Mouse (Mus musculus) megakaryocyte-erythroid progenitor cell, adult 5-6 weeks (primary cell): ENCODE results near the gene Scgb1c1. TPM values are rescaled to one million over a fixed set of nuclear protein-coding genes. Genes with fewer than 3 reads are reported as not detected.
A peak's percentile ranks its signal among the peaks of the same experiment; 100 is the strongest.

ENCODE experiments used
- ATAC-seq: replicated peaks from 2 replicates; pipeline ENCODE4 v1.8.0; 2016; ENCODE audit warnings: mild to moderate bottlenecking, inconsistent platforms; ENCODE audit not compliant: severe bottlenecking, poor library complexity, low FRiP score, low TSS enrichment
- total RNA-seq, 2 experiments: library from RNA; stranded (forward) in 1 of 2; stranded (reverse) in 1 of 2; fragments of 200-1000, 215-1000 nt in 1 of 2; fragments of >200 nt in 1 of 2; fragmentation: Nextera tagmentation in 1 of 2; gene quantifications; 2 replicates each; pipeline ENCODE4 v1.2.3; 2014 to 2017

Scgb1c1 gene
- total RNA-seq, 2 experiments from 2014 or later, result not detected

DNA sequence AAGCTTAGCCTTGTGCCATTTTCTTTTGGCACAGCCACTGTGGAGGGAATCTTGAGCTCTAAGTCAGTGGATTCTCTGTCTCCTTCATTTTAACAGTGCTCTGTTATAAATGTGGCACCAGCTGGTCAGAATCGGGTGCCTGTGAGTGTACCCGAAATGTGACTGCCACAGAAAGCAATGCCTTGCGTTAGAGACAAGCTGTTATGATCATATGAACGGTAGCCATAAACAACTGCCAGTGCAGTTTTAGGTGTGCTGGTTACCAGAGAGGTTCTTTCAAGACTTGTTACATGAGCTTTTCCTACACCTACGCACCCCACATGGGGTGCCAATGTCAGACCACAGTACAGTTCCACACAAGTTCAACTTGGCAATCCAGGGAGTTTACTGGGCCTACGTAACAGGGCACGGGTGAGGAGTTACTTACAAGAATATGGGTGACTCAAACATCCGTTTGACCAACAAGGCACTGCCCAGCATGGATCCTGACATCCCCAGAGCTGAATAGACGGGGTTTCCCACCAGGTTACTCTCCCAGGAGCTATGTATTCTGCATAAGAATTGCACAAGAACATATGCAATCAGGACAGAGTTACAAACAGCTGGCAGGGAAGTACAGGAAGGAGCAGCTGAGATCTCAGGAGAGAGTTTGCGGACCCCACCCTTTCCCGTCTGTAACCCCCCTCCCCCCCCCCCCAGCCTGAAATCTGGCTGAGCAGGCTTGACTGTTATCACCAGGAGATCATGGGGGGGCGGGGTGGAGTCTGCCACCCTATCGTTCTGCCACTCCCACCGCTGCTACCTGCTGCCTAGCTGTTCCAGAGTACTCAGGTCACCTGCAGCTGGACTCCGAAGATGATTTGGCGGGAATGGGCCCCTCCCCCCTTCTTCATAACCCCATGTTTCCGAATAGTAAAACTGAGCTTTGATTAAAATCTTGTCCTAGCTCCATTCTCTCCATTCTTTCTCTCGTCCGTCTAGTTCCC, 4.3 kb upstream of the Scgb1c1 start:
- ATAC-seq, result no peak

DNA sequence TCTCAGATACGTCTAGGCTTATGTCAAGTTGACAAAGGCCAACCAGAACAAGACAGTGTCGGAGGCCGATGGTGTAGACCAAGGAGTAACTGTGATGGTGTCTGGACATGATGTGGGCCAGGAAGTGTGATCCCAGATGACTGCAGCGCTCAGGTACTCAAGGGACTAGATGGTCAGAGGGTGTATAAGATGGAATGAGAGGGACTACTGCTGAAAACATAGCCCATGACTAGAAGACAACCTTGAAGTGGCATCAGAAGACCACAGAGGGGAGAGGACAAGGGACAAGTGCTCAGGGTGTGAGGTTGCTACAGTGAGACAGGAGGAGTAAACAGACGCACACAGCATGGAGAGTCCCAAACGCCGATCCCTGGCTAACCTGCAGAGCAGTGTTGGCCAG, 1.5 kb upstream of the Scgb1c1 start:
- no peak for ATAC-seq

DNA sequence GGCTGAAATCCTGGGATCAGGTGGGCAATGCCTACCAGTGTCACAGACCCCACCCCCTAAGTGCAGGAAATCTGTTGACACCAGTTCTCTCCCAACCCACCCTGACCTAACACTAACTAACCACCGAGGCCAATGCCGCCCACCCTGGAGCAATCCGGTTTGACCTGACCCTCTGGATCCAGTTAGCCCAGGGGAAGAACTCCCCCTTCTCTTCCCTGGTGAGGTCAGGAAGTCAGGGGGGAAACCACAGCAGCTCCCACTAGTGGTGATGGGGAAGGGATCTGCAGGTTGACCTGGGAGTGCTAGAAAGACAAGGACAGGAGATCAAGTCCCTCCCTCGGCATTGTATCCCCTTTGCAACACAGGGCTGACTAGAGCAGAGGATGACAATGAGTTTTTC, 336 bp downstream of the Scgb1c1 start:
- ATAC-seq, result no peak

DNA sequence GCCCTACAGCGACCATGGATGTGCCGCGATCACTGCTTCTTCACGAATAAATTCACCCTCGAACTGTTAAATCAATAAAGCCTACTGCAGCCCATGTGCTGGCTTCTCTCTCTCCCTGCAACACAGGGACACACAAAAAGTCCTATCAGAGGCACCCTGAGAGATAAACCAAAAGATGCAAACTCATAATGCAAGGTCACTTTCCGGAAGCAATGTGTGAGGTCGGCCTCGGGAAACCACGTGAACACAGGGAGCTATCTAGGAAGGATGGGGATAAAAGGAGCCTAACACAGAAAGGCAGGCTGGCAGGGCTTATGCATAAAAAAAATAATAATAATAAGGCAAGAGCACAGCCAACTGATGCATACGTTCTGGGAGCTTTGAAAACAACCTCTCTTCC, 1.3 kb downstream of the Scgb1c1 start:
- ATAC-seq, result no peak

DNA sequence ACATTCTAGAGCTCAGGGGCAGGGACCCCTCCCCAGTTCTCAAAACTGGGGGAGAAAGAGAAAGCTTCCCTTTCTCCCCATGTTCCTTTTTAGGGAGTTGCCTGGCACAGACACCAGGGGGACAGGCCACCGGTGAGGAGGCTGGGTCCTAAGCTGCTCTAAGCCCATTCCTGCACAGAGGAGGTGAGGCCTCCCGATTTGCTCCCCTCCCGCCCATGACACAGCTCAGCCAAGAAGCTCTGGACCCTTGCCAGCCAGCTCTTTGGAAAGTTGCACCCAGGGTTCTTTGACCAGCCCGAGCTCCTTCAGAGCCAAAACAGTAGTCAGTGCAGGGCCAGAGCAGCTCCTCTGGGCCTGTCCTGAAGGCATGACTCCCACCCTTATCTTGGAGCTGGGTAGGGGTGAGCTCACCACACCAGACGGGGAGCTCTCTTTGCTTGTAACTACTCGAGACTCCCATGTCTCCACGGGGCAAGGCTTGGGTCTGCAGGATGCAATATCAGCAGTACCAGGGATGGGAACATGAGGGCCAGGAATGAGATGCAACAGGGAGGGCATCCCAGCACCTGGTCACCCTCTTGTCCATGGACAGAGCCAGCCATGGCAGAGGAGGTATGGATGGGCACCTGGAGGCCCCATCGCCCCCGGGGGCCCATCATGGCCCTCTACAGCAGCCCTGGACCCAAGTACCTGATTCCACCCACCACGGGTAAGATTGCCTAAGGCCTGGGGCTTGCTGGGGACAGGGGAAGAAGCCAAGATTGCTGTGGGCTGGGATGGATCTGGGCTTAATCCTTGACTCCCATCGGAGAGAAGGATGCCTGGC, 2.6 kb downstream of the Scgb1c1 start, which contains the start of gene Odf3:
TSS of gene Odf3 (plus strand) at position 51 of the 826 bp plus-strand sequence.
- ATAC-seq, result no peak

DNA sequence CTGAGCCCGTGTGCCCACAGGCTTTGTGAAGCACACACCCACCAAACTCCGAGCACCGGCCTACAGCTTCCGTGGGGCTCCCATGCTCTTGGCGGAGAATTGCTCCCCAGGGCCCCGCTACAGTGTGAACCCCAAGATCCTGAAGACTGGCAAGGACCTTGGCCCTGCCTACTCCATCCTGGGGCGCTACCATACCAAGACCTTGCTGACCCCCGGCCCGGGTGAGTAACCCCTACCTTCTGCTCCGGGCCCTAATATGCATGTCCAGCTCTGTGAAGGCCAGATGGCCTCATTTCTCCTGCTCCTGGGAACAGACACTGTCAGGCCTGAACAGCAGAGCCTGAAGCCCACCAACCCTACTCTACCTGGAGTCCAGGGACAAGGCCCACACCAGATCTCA, 3.2 kb downstream of the Scgb1c1 start:
- no peak for ATAC-seq

DNA sequence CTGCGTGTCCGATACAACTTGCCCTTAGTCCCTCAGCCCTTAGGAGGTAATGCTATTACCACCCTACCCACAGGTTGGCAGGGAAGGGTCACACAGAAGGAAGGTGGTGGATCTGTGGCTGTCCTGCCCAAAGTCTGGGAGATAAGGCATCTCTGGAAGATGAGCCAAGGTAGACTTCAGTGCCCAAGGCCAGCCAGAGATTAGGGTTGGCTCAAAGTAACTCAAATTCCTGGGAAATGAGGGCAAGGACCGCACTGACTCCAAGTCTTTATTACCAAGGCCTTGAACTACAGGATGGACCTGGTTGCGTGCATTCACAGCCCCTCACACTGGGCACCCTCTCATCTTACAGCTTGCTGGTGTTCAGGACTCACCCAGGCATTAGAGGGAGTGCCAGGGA, 6.6 kb downstream of the Scgb1c1 start:
- ATAC-seq, result no peak

DNA sequence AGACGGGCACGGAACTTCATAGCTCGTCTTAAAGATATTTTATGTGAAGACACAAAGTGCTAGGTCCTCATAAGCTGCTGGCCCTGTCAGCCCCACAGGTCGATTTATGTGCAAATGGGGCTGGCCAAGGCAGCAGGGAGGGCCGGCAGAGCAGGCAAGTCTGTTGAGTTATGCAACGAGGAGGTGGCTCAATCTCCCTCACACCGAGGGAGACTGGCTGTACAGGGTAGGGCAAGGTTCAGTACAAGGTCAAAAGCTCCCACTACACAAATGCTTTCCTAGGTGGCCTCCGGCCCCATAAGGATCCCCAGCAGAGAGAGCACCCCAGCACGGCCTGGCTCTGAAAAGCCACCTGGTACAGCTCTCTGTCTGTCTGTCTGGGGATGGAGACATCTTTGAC, 8.0 kb downstream of the Scgb1c1 start:
- ATAC-seq, result no peak

DNA sequence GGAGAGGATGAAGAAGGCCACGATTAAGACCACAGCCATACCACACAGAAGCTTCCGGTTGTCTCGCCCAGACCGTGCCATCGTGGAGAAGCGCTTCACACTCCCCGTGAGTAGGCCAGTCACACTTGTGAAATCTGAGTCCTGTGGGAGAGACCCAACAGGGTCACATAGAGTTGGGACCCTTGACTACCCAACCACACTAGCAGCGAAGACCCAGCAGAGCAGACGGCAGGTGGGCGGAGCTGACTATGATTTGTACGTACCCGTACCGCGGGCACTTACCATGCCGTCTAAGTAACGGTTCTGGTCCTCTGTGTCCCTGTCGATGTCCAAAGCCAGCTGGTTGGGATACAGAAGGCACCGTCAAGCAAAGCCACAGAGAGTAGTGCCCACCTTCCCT, 9.1 kb downstream of the Scgb1c1 start:
- ATAC-seq, result no peak

DNA sequence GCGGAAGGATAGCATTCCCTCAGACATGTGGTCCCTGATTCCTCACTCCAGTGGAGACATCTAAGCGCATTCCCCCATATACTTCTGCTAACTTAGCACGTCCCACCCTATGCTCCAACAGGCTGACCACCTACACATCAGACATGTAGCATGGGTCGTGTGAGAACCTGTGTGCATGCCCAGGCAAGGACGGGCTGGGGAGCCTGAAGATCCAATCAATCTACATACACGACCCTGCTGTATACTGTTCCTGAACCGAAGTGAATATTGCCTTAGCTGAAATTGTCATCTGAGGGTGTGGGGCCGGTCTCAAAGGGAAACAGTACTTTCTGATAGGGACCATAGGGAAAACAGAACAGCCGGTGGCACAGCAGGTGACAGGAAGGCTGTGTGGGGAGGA, 9.8 kb downstream of the Scgb1c1 start:
- no peak for ATAC-seq

DNA sequence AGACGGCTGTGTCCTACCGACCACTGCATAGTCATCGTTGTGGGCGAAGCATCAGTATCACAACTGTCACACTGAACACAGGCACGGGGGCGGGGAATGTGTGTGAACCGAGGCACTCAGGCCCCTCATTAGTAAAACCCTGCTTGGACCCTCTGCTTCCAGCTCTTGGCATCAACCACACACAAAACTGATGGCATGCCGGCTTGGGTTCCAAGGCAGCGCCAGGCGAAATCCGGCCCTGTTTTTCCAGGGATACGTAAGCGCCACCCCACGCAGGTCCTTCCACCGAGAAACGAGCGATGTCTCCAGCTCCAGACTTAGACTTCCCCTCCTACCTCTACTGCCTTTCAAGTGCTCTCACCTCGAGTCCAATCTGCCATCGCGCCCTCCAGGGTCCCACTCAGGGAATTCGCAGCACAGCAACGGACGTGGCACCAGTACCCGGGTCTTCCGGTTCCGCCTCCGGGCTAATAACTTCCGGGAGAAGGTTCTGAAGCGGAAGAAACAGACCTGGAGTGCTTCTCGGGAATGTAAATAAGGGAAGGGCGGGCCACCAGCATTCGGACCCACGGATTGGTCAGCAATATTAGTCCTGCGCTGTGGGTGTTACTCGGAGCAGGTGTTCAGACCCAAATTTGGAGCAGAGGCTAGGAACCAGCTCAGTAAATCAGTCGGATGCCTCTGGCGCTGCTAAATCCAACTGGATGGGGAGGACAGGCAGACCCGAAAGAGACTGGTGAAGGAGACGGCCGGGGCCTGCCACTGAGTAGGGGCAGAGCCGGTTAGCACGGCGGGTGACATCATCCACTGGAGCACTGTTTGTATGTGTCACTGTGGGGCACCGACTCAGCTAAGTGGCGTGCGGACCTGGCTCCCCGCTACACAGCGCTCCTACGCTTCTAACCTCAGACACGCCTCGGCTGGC, 10.8 kb downstream of the Scgb1c1 start, which contains the start of gene Gm45785:
TSS of gene Gm45785 (minus strand) at position 472 of the 925 bp plus-strand sequence.
- ATAC-seq, result peak; percentile 69

DNA sequence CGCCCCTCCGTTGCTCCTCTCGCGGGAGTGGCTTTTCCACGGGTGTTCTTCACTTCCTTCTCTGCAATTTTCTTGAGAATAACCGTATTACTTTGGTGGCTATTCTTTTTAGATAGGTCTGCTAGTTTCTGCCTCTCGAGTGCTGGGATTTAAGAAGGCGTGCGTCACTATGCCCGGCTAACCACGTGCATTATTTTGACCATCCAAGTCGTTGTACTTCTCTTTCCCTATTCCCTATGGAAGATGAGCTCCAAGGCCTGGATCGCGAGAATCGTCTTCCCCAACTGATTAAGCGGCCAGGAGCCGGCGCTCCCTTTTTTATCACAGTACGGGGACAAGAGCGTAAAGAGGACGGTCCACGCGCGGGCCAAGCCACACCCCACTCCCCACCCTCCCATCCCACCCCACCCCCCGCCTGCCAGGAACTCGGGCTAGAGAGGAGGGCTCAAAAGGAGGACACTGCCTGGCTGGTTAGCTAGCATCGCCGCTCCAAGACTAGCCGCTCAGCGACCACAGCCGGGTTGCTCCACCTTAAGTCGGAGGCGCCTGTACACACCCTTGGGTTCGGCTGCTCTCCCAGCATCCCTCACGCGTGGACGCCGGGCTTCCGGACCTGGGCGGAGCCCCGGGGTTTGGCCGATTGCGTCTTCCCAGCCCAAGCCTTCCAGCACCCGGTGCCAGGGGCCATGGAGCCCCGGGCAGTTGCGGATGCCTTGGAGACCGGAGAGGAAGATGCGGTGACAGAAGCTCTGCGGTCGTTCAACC, 11.6 kb downstream of the Scgb1c1 start, which contains the start of gene Ric8a:
TSS of gene Ric8a (plus strand) at position 173 of the 765 bp plus-strand sequence.
- peak; percentile 68 for ATAC-seq

DNA sequence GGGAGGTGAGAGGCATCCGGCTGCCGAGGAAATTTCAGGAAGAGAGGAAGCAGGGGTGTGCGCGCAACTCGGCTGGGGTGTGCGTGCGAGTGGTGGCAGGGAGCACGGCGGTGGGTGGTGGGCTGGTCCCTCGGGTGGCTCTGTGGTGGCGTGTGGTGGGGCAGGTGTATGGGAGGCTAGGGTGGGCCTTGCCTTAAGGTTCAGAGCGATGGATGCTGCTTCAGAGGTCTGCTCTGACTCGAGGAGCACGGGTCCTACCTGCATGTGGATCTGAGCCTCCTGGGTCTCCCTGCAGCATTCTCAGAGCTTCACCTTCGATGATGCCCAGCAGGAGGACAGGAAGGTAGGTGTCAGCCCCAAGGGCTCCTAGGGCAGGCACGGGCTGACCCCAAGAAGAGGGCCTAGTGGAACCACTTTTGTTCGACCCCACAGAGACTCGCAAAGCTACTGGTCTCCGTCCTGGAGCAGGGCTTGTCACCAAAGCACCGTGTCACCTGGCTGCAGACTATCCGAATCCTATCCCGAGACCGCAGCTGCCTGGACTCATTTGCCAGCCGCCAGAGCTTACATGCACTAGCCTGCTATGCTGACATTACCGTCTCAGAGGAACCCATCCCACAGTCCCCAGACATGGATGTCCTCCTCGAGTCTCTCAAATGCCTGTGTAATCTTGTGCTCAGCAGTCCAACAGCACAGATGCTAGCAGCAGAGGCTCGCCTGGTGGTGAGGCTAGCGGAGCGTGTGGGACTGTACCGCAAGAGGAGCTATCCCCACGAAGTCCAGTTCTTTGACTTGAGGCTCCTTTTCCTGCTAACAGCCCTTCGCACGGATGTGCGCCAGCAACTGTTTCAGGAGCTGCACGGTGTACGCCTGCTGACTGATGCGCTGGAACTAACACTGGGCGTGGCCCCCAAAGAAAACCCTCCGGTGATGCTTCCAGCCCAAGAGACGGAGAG, 12.5 kb downstream of the Scgb1c1 start, which contains the start of gene Bet1l:
TSS of gene Bet1l (minus strand) at position 28 of the 956 bp plus-strand sequence.
- peak; percentile 16 for ATAC-seq

DNA sequence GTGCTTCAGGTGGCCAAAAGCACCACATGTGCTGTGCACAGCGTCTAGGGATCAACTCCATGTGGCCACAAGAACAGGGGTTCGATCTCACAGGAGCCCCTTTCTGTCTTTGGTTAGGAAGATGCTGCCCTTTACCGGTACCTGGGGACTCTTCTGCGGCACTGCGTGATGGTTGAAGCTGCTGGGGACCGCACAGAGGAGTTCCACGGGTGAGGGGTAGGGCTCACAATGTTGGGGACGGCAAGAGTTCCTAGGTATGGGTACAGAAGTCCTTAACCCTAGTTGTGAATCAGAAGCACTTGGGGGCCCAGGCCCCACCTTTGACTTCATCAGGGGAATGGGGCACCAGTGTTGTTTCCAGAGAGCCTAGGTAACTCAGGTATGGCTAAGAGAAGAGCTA, 13.4 kb downstream of the Scgb1c1 start:
- ATAC-seq, result no peak

DNA sequence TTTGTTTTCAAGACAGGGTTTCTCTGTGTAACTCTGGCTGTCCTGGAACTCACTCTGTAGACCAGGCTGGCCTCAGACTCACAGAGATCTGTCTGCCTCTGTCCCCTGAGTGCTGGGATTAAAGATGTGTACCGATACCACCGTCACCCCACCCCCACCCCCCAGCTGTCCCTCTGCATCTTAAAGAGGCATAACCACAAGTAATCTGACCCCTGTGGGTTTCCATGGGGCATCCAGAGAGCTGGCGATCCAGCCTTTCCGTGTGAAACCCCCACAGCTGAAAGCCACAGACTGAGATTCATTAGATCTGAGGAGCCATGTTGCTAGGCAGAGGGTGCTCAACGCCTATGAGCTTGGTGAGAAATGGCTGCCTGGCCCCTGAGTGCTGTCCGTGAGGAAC, 14.7 kb downstream of the Scgb1c1 start:
- ATAC-seq, result no peak

DNA sequence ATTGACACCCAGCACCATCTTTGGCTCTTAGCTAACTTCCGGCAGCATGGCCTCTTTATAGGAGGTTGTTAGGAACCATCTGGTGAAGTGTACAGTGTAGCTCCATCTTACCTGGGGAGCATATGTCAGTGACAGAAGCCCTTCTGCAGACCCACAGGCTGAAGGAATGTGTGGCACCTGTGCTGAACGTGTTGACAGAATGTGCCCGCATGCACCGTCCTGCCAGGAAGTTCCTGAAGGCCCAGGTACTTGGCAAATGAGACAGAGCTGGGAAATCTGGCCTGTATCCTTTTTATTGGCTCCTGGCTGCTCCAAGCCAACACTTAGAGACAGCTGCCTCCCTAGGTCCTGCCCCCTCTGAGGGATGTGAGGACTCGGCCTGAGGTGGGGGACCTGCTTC, 15.4 kb downstream of the Scgb1c1 start:
- no peak for ATAC-seq

DNA sequence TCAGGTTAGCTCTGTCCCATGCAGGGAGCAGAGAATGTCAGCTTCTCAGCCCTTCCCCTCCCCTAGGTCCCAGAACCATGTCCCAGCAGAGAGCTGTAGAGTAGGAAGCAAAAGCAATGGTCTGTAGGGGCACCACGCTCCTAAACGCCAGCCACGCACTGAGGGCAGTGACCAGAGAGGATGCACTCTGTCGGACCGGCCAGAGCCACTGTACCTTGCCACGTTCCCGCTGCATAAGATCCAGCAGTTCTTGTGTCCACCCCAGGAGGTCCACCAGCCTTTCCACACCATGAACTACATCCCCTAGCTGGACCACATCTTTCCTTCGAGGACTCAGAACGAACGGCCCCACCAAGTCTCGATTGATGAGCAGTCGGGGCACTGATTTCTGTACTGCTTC, 19.4 kb downstream of the Scgb1c1 start:
- ATAC-seq, result no peak
